Mouse (Mus musculus): ENCODE results near the gene Rpl10. TPM values are rescaled to one million over a fixed set of nuclear protein-coding genes. Genes with fewer than 3 reads are reported as not detected.
A peak's percentile ranks its signal among the peaks of the same experiment; 100 is the strongest.

Gene Rpl10
- total RNA-seq, 1 experiment: 2,379 TPM

DNA sequence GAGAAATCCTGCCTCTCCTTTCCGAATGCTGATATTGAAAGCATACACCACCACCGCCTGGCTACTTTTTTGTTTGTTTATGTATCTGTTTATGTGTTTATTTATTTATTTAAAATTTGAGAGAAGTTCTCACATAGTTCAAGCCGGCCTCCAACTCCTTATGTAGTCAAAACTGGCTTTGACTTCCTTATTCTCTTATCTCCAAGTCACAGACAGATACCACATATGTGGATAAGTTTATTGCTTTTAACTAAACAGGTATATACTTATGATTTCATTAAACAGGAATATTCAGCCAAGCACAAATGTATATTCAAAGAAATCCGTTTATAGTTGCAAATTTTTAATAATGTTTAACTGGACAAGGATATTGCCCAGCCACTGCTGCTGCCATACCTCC is 22.8 kb downstream of the Rpl10 start:
- TF ChIP-seq MAFK (IDR thresholded peaks at IDR 0.05; ENCODE audit: insufficient read depth, low read depth, low read length): no peak
- TF ChIP-seq HCFC1 (IDR thresholded peaks at IDR 0.05; ENCODE audit: borderline replicate concordance, insufficient read depth, low read length): no peak
- TF ChIP-seq ZC3H11A (IDR thresholded peaks at IDR 0.05; ENCODE audit: borderline replicate concordance, low read depth, low read length): no peak
- TF ChIP-seq CHD2 (IDR thresholded peaks at IDR 0.05; ENCODE audit: low read depth, low read length): no peak
- TF ChIP-seq ZNF384 (IDR thresholded peaks at IDR 0.05; ENCODE audit: low read depth, low read length): no peak
- Histone ChIP-seq H3K36me3 (ENCODE audit: control insufficient read depth, insufficient read depth, low read length, poor library complexity, severe bottlenecking) (no peaks in the 10 kb centered on the region), H3K27ac (ENCODE audit: insufficient read depth, low read depth, low read length, poor library complexity, severe bottlenecking) (no peak overlapping the region)

DNA sequence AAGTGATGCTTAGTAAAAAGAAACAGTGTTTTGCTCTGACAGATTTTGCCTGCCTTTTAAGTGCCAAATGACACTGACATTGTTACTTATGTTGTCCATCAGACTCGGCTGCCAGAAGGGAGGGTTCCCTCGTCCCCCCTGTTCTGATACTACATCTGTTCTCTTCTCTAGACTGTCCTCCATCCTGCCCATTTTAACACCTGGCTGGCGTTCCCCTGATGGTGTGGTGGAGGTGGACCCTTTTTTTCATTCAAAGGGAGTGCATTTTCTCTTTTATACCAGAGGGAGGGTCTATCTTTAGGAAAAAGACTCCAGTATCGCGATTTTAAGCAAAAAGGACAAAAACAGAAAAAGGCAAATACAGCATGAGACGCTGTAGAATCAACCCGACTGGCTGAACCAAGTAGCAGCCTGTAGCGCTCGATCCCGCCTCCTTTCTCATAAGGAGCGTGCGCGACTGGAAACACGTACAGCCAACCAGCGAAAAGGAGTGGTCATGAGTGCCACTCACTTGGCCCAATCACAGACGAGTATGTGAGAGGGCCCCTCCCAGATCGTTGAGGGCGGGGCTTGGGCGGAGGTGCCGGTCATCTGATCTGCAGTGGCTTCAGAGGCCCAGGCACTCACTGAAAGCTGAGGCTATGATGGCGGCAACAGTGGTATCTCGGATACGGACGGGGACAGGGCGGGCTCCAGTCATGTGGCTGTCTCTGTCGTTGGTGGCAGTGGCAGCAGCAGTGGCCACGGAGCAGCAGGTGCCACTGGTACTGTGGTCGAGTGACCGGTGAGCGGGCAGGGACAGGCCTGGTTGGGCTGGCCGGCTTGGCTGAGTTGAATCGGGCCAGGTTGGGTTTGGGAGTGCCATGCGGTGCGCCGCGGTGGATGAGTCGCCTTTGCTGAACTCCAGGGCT is 26.2 kb downstream of the Rpl10 start, which contains the start of gene Atp6ap1:
Gene Atp6ap1 (plus strand): TSS at position 560 of the 911 bp plus-strand sequence.
- no peaks in the 10 kb centered on the region for H3K9me3 ChIP-seq (ENCODE audit: control insufficient read depth, insufficient read depth, low read depth, low read length)
- peak; percentile 80; the same call in 1 of the 2 replicates for TF ChIP-seq CHD2 (IDR thresholded peaks at IDR 0.05; ENCODE audit: low read depth, low read length)
- TF ChIP-seq ZC3H11A (IDR thresholded peaks at IDR 0.05; ENCODE audit: borderline replicate concordance, low read depth, low read length): no peak
- TF ChIP-seq ZNF384 (IDR thresholded peaks at IDR 0.05; ENCODE audit: low read depth, low read length): no peak
- TF ChIP-seq HCFC1 (IDR thresholded peaks at IDR 0.05; ENCODE audit: borderline replicate concordance, insufficient read depth, low read length): no peak
- no peak for TF ChIP-seq MAFK (IDR thresholded peaks at IDR 0.05; ENCODE audit: insufficient read depth, low read depth, low read length)
- in situ Hi-C loops (cut with MboI; ENCODE audit: low sequenced_read_pairs in 2 of 2, unreplicated experiment in 2 of 2): no loop called here
- peaks cover 10% of the 10 kb centered on the region for H3K36me3 ChIP-seq (ENCODE audit: control insufficient read depth, insufficient read depth, low read length, poor library complexity, severe bottlenecking)
- H3K4me1 ChIP-seq (ENCODE audit: control insufficient read depth in 2 of 2, insufficient read depth in 2 of 2, low read length in 2 of 2, poor library complexity in 1 of 2): peaks cover 0 to 2% of the 10 kb centered on the region in 2 experiments; a peak in 1 of 4 replicates
- H3K4me3 ChIP-seq (ENCODE audit: insufficient read depth in 1 of 2, low read depth in 1 of 2, low read length in 2 of 2, poor library complexity in 1 of 2, severe bottlenecking in 1 of 2): peak within 1 kb of the TSS; percentile 90 to 96
- H3K9ac ChIP-seq (ENCODE audit: insufficient read depth, low read depth, low read length, poor library complexity, severe bottlenecking): peak within 1 kb of the TSS; percentile 92
- peak within 1 kb of the TSS; percentile 36 for H3K27ac ChIP-seq (ENCODE audit: insufficient read depth, low read depth, low read length, poor library complexity, severe bottlenecking)
- peak; percentile 78 for DNase-seq (ENCODE audit: low read depth, low spot score)

More for the DNA sequence above, 22.8 kb downstream of the Rpl10 start:
- no peaks in the 10 kb centered on the region for H3K9me3 ChIP-seq (ENCODE audit: control insufficient read depth, insufficient read depth, low read depth, low read length)
- no peaks in the 10 kb centered on the region for H3K4me1 ChIP-seq (ENCODE audit: control insufficient read depth in 2 of 2, insufficient read depth in 2 of 2, low read length in 2 of 2, poor library complexity in 1 of 2)
- no peak for DNase-seq (ENCODE audit: low read depth, low spot score)
- no peak overlapping the region for H3K4me3 ChIP-seq (ENCODE audit: insufficient read depth in 1 of 2, low read depth in 1 of 2, low read length in 2 of 2, poor library complexity in 1 of 2, severe bottlenecking in 1 of 2)
- no peak overlapping the region for H3K9ac ChIP-seq (ENCODE audit: insufficient read depth, low read depth, low read length, poor library complexity, severe bottlenecking)
- in situ Hi-C loops (cut with MboI; ENCODE audit: low sequenced_read_pairs in 2 of 2, unreplicated experiment in 2 of 2): no loop called here

DNA sequence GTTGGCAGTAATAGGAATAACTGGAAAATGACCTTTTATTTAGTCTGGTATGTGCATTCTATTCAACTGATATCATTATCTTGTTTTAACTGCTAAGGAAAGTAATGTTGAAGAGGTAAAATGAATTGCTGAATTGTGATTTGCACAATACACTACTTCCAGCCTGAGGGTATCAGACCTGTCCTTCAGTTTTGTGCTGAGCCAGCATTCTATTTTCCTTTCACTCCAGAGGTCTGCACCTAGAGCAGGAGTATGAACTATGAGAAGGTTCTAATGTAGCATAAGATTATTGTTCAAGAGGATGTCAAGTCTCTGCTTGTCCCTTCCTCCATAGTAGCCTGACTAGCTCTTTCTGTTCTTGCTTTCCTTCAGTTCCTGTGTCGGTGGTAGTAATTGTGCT is 27.7 kb downstream of the Rpl10 start:
- peaks cover 0 to 2% of the 10 kb centered on the region in 2 experiments; a peak in 1 of 4 replicates for H3K4me1 ChIP-seq (ENCODE audit: control insufficient read depth in 2 of 2, insufficient read depth in 2 of 2, low read length in 2 of 2, poor library complexity in 1 of 2)
- H3K9me3 ChIP-seq (ENCODE audit: control insufficient read depth, insufficient read depth, low read depth, low read length): no peaks in the 10 kb centered on the region
- no peak overlapping the region for H3K9ac ChIP-seq (ENCODE audit: insufficient read depth, low read depth, low read length, poor library complexity, severe bottlenecking)
- TF ChIP-seq CHD2 (IDR thresholded peaks at IDR 0.05; ENCODE audit: low read depth, low read length) (no peak), HCFC1 (IDR thresholded peaks at IDR 0.05; ENCODE audit: borderline replicate concordance, insufficient read depth, low read length) (no peak), ZC3H11A (IDR thresholded peaks at IDR 0.05; ENCODE audit: borderline replicate concordance, low read depth, low read length) (no peak), MAFK (IDR thresholded peaks at IDR 0.05; ENCODE audit: insufficient read depth, low read depth, low read length) (peak; percentile 76), ZNF384 (IDR thresholded peaks at IDR 0.05; ENCODE audit: low read depth, low read length) (peak; percentile 27; the same call in 1 of the 2 replicates)
- DNase-seq (ENCODE audit: low read depth, low spot score): no peak
- in situ Hi-C loops (cut with MboI; ENCODE audit: low sequenced_read_pairs in 2 of 2, unreplicated experiment in 2 of 2): no loop called here
- H3K4me3 ChIP-seq (ENCODE audit: insufficient read depth in 1 of 2, low read depth in 1 of 2, low read length in 2 of 2, poor library complexity in 1 of 2, severe bottlenecking in 1 of 2): no peak overlapping the region
- H3K36me3 ChIP-seq (ENCODE audit: control insufficient read depth, insufficient read depth, low read length, poor library complexity, severe bottlenecking): peaks cover 14% of the 10 kb centered on the region
- H3K27ac ChIP-seq (ENCODE audit: insufficient read depth, low read depth, low read length, poor library complexity, severe bottlenecking): no peak overlapping the region

DNA sequence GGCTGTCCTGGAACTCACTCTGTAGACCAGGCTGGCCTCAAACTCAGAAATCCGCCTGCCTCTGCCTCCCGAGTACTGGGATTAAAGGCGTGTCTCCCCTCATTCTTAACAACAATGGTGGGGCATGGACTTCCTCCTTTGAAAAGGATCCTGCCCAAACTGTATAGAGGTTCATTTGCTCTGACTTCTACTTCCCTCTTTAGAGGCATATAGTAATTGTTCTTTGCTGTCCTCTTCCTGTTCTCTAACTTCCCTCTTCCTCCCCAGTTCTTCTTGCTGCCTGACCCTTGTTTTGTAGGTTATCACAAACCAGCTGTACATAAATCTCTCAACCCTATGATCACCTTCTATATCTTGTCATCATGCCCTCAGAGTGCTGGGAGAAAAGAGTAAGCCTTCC is 29.1 kb downstream of the Rpl10 start:
- peaks cover 0 to 2% of the 10 kb centered on the region in 2 experiments; a peak in 1 of 4 replicates for H3K4me1 ChIP-seq (ENCODE audit: control insufficient read depth in 2 of 2, insufficient read depth in 2 of 2, low read length in 2 of 2, poor library complexity in 1 of 2)
- H3K9me3 ChIP-seq (ENCODE audit: control insufficient read depth, insufficient read depth, low read depth, low read length): no peaks in the 10 kb centered on the region
- in situ Hi-C loops (cut with MboI; ENCODE audit: low sequenced_read_pairs in 2 of 2, unreplicated experiment in 2 of 2): loop anchor here in 1 of 2 experiments (25.0 kb wide), 1 partner anchor 113 kb away; no protein-coding TSS in a partner anchor
- H3K4me3 ChIP-seq (ENCODE audit: insufficient read depth in 1 of 2, low read depth in 1 of 2, low read length in 2 of 2, poor library complexity in 1 of 2, severe bottlenecking in 1 of 2): no peak overlapping the region
- no peak for DNase-seq (ENCODE audit: low read depth, low spot score)
- TF ChIP-seq ZC3H11A (IDR thresholded peaks at IDR 0.05; ENCODE audit: borderline replicate concordance, low read depth, low read length) (no peak), ZNF384 (IDR thresholded peaks at IDR 0.05; ENCODE audit: low read depth, low read length) (no peak), CHD2 (IDR thresholded peaks at IDR 0.05; ENCODE audit: low read depth, low read length) (no peak)
- no peak overlapping the region for H3K9ac ChIP-seq (ENCODE audit: insufficient read depth, low read depth, low read length, poor library complexity, severe bottlenecking)
- no peak overlapping the region for H3K27ac ChIP-seq (ENCODE audit: insufficient read depth, low read depth, low read length, poor library complexity, severe bottlenecking)
- H3K36me3 ChIP-seq (ENCODE audit: control insufficient read depth, insufficient read depth, low read length, poor library complexity, severe bottlenecking): peaks cover 17% of the 10 kb centered on the region

Measured in ES-E14 (cell line).